In the genomic region with DNA sequence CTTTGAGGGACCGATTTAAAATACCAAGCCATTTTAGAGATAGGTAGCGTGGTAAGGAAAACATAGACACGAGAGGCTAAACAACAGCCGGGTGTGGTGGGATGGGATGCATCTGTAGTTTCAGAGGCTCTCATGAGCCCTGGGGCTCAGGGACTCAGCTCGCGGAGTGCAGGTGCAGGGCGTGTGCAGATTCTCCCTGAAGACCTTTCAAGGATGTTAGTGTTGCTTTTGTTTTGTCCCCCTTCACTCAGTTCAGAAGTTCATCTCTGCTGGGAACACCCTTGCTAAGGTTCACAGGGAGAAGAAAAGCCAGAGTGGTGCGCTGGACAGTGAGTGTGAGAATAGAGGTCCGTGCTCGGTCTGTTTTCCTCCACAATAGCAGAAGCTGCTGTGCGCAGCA, we compare ENCODE assay signal across 21 mouse cellular contexts. TPM values are rescaled to one million over a fixed set of nuclear protein-coding genes. Genes with fewer than 3 reads are reported as not detected.
"Had no signal": no experiment of that assay in that cellular context is flagged by ENCODE, and none has a peak within 500 bp of the region (broad histone marks: within the 10 kb centered on the region; RNA-seq: fewer than 3 reads in every experiment).

No protein-coding gene starts in this region.

- H3K27ac ChIP-seq: liver, embryonic 14.5 days; midbrain, embryonic 10.5 days; midbrain, embryonic 12.5 days; neural tube, embryonic 13.5 days; neural tube, embryonic 15.5 days had no signal

- H3K27me3 ChIP-seq: midbrain, embryonic 12.5 days; neural tube, embryonic 13.5 days; neural tube, embryonic 15.5 days had no signal

- H3K4me1 ChIP-seq: midbrain, embryonic 10.5 days; midbrain, embryonic 12.5 days; neural tube, embryonic 13.5 days; neural tube, embryonic 15.5 days had no signal

- DNase-seq: lung, adult 18-20 months; lung, embryonic 14.5 days; lung, postnatal 10 days; lung, postnatal 4 days; midbrain, embryonic 14.5 days; retina, postnatal 1 day; right cerebral cortex, adult 18-20 months; right cerebral cortex, postnatal 25 days; right cerebral cortex, postnatal 4 days; spleen, adult 18-20 months had no signal

- H3K4me3 ChIP-seq: midbrain, embryonic 10.5 days; midbrain, embryonic 12.5 days; myocyte; neural tube, embryonic 13.5 days; neural tube, embryonic 15.5 days had no signal

- H3K36me3 ChIP-seq: midbrain, embryonic 10.5 days; midbrain, embryonic 12.5 days; neural tube, embryonic 13.5 days; neural tube, embryonic 15.5 days had no signal

RNA-seq across cellular contexts. Expression of a gene that starts 44.2 kb away (rescaled TPM):
- total RNA-seq: megakaryocyte, adult 5-6 weeks; megakaryocyte-erythroid progenitor cell, adult 5-6 weeks had no signal
- polyA plus RNA-seq: liver, embryonic 16.5 days; midbrain, embryonic 10.5 days; midbrain, embryonic 12.5 days; midbrain, embryonic 14.5 days; midbrain, embryonic 16.5 days; myocyte; neural tube, embryonic 11.5 days; neural tube, embryonic 13.5 days had no signal
